Mouse (Mus musculus): ENCODE measurements around the gene Pde10a.

DNA sequence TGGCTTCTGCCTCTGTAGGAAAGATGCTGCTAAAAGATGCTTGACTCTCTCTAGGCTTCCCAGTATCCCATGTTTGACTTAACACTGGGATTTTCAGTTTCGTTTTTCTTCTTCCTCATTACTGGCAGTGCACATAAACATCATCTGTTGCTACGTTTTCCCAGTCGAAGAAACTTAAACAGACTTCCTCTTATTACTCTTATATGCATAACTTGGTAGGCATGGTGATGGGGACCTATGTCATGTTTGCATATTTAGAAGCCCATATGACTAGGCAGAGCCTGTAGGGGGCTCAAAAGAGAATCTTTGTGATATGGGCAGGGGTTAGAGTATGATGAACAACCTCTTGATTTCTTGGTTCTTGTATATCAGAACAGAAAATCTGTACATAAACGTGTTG lies 224.3 kb downstream of the Pde10a start:
- no peak for TF ChIP-seq POLR2A (IDR thresholded peaks at IDR 0.05; ENCODE audit: low read depth, low read length)
- TF ChIP-seq MAFK (IDR thresholded peaks at IDR 0.05; ENCODE audit: insufficient replicate concordance, low read length), result no peak
- TF ChIP-seq NELFE (IDR thresholded peaks at IDR 0.05; ENCODE audit: low read depth, low read length), result no peak
- no peak for TF ChIP-seq ZKSCAN1 (IDR thresholded peaks at IDR 0.05; ENCODE audit: borderline replicate concordance, low read depth, low read length)
- no peak for TF ChIP-seq CTCF (conservative IDR thresholded peaks at IDR 0.05 in 1 of 2, IDR thresholded peaks at IDR 0.05 in 1 of 2; ENCODE audit: low read depth in 2 of 2, low read length in 2 of 2)
- TF ChIP-seq MAX (IDR thresholded peaks at IDR 0.05; ENCODE audit: low read length), result no peak
- TF ChIP-seq HCFC1 (IDR thresholded peaks at IDR 0.05; ENCODE audit: low read depth, low read length), result no peak
- no peak for TF ChIP-seq ZMIZ1 (IDR thresholded peaks at IDR 0.05; ENCODE audit: low read depth, low read length)
- no peak for TF ChIP-seq EP300 (IDR thresholded peaks at IDR 0.05; ENCODE audit: low read length)

Measured in CH12.LX (cell line).